Mouse (Mus musculus) adrenal gland, adult 10 weeks (tissue): Measurements from ENCODE around the gene Mcfd2. TPM values are rescaled to one million over a fixed set of nuclear protein-coding genes. Genes with fewer than 3 reads are reported as not detected.

Experiments
- polyA plus RNA-seq: library from polyadenylated mRNA; stranded (reverse); fragments of 350-450 nt; fragmentation: Illumina TruSeq; extraction: RNeasy Lipid Tissue Mini Kit (QIAGEN cat#74804); gene quantifications from one replicate; pipeline ENCODE4 v1.2.3, GENCODE M21; 2014; ENCODE audit warnings: low read depth, low replicate concordance

The Mcfd2 gene
- polyA plus RNA-seq: 341 TPM

DNA sequence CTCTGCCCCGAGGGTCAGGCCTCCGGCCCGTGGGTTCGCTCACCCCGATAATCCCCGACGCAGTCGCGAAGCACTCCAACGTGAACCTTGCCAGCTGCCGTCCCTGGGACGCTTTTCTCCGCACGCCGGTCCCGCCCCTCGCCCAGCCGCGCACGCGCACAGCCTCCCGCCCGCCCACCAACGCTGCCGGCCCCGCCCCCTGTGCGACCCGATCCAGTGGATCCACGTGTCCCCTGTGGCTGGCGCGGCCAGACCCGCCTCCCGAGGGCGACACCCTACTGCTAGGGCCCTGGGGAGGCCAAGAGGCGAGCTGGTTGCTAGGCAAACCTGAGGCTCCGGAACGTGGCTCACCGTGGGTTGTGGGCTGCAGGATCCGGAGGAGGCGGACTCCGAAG, at the start of gene Mcfd2:
Gene Mcfd2, minus strand, starts transcription at position 144 of the 395 bp plus-strand sequence.

GRCm38 (mm10) chr17:87282706-87283053, 16.9 kb upstream of the Mcfd2 start, which contains the start of gene Ttc7:
Ttc7 (plus strand) TSS chr17:87282886.

Other genes with a start within 250 kb of the Mcfd2 start
- gene Pigf, start 240.5 kb downstream of the Mcfd2 start, polyA plus RNA-seq: 46.3 TPM
- gene Cript, start 240.4 kb downstream of the Mcfd2 start, polyA plus RNA-seq: 366 TPM
- gene Socs5, start 158.3 kb downstream of the Mcfd2 start, polyA plus RNA-seq: 55.2 TPM
- gene Ttc7, start 17.0 kb upstream of the Mcfd2 start, polyA plus RNA-seq: 3.3 TPM
- gene Stpg4, start 161.8 kb upstream of the Mcfd2 start, polyA plus RNA-seq: not detected
- 2,220 TPM for gene Calm2, start 181.0 kb upstream of the Mcfd2 start, polyA plus RNA-seq